Mouse (Mus musculus) heart, embryonic 12.5 days (tissue): ENCODE measurements at regions not wholly inside any gene's neighbourhood (a gene's known extent, or its start where the extent isn't known, plus 50 kb on each side); places are given as distances from the start of the nearest gene placed in this dataset.
A peak's percentile ranks its signal among the peaks of the same experiment; 100 is the strongest.

Source experiments
- ATAC-seq: fragments of 200-750 bp; cut with Nextera tagmentation; 2 replicates; pipeline ENCODE4 v1.8.0; 2017; ENCODE audit warnings: moderate TSS enrichment, moderate library complexity; ENCODE audit not compliant: insufficient number of reproducible peaks, low FRiP score
- H3K27ac ChIP-seq: fragments of 300-500 bp; sonication (generic); 2 replicates; pipeline ENCODE4 v1.5.1; 2016; ENCODE audit warnings: mild to moderate bottlenecking, moderate library complexity; ENCODE audit not compliant: poor library complexity, severe bottlenecking
- H3K27me3 ChIP-seq: fragments of 300-500 bp; sonication (generic); replicated peaks from 2 replicates; pipeline ENCODE4 v1.6.1; 2016; ENCODE audit warnings: mild to moderate bottlenecking, moderate library complexity
- H3K36me3 ChIP-seq: fragments of 300-500 bp; sonication (generic); 2 replicates; pipeline ENCODE4 v1.6.1; 2016; ENCODE audit warnings: mild to moderate bottlenecking, moderate library complexity
- H3K4me1 ChIP-seq: fragments of 300-500 bp; sonication (generic); replicated peaks from 2 replicates; pipeline ENCODE4 v1.6.1; 2016; ENCODE audit warnings: mild to moderate bottlenecking
- H3K4me2 ChIP-seq: fragments of 300-500 bp; sonication (generic); 2 replicates; pipeline ENCODE4 v1.6.1; 2016; ENCODE audit warnings: mild to moderate bottlenecking, moderate library complexity
- H3K4me3 ChIP-seq: fragments of 300-500 bp; sonication (generic); 2 replicates; pipeline ENCODE4 v1.5.1; 2016; ENCODE audit warnings: mild to moderate bottlenecking
- H3K9ac ChIP-seq: fragments of 300-500 bp; sonication (generic); 2 replicates; pipeline ENCODE4 v1.6.1; 2016; ENCODE audit warnings: mild to moderate bottlenecking, moderate library complexity
- H3K9me3 ChIP-seq: fragments of 300-500 bp; sonication (generic); replicated peaks from 2 replicates; pipeline ENCODE4 v1.6.1; 2016; ENCODE audit warnings: mild to moderate bottlenecking, moderate library complexity
- WGBS: fragments of 180-500 bp; shearing (Covaris S2); methylation state at CpG from one replicate; pipeline ENCODE4 v1.1.7; 2016; 5-methylcytosine and 5-hydroxymethylcytosine counted together

GRCm38 (mm10) chr13:57365096-57365495 is 469.3 kb upstream of the Trpc7 start:
- ATAC-seq, result no peak
- whole genome bisulfite sequencing, result 82% methylated on average over 6 of the region's 6 CpGs
- no peak overlapping the region for H3K27ac ChIP-seq
- 0 out of 2 replicates have a peak, but pooled peaks cover 3% of the 10 kb centered on the region for H3K9me3 ChIP-seq
- no peak overlapping the region for H3K4me2 ChIP-seq
- no peaks in the 10 kb centered on the region for H3K36me3 ChIP-seq
- H3K9ac ChIP-seq, result no peak overlapping the region
- no peaks in the 10 kb centered on the region for H3K4me1 ChIP-seq
- no peaks in the 10 kb centered on the region for H3K27me3 ChIP-seq
- no peak overlapping the region for H3K4me3 ChIP-seq

GRCm38 (mm10) chr13:57364396-57364795 is 468.6 kb upstream of the Trpc7 start:
- Histone ChIP-seq H3K27me3 (no peaks in the 10 kb centered on the region), H3K9me3 (0 out of 2 replicates have a peak, but pooled peaks cover 3% of the 10 kb centered on the region), H3K4me2 (no peak overlapping the region), H3K9ac (no peak overlapping the region), H3K4me1 (no peaks in the 10 kb centered on the region), H3K27ac (no peak overlapping the region), H3K4me3 (no peak overlapping the region), H3K36me3 (no peaks in the 10 kb centered on the region)
- no peak for ATAC-seq
- 93% methylated on average over 2 of the region's 2 CpGs for WGBS

- 25% methylated on average over 6 of the region's 6 CpGs for WGBS
- H3K27me3 ChIP-seq, result no peaks in the 10 kb centered on the region
- no peak overlapping the region for H3K9ac ChIP-seq
- no peaks in the 10 kb centered on the region for H3K4me1 ChIP-seq
- no peak overlapping the region for H3K4me3 ChIP-seq
- 0 out of 2 replicates have a peak, but pooled peaks cover 3% of the 10 kb centered on the region for H3K9me3 ChIP-seq
- H3K4me2 ChIP-seq, result no peak overlapping the region
- no peaks in the 10 kb centered on the region for H3K36me3 ChIP-seq
- no peak overlapping the region for H3K27ac ChIP-seq
- no peak for ATAC-seq
Observed at GRCm38 (mm10) chr13:57362563-57362962, 466.8 kb upstream of the Trpc7 start.

- no peak for ATAC-seq
- Histone ChIP-seq H3K9ac (no peak overlapping the region), H3K27me3 (0 out of 2 replicates have a peak, but pooled peaks cover 7% of the 10 kb centered on the region), H3K4me3 (no peak overlapping the region), H3K27ac (no peak overlapping the region), H3K36me3 (no peaks in the 10 kb centered on the region), H3K4me1 (no peaks in the 10 kb centered on the region), H3K4me2 (no peak overlapping the region), H3K9me3 (no peaks in the 10 kb centered on the region)
- WGBS, result 76% methylated on average over 7 of the region's 7 CpGs
Observed at GRCm38 (mm10) chr13:57361286-57361685, 465.5 kb upstream of the Trpc7 start.

- Histone ChIP-seq H3K36me3 (no peaks in the 10 kb centered on the region), H3K4me1 (peaks cover 11% of the 10 kb centered on the region; the same call in 1 of the 2 replicates), H3K27me3 (0 out of 2 replicates have a peak, but pooled peaks cover 7% of the 10 kb centered on the region), H3K27ac (no peak overlapping the region), H3K4me3 (no peak overlapping the region), H3K4me2 (no peak overlapping the region), H3K9me3 (no peaks in the 10 kb centered on the region), H3K9ac (no peak overlapping the region)
- no peak for ATAC-seq
- 75% methylated on average over 7 of the region's 7 CpGs for WGBS
Observed at GRCm38 (mm10) chr13:57354606-57355005, 458.8 kb upstream of the Trpc7 start.

GRCm38 (mm10) chr13:57353976-57354375 is 458.2 kb upstream of the Trpc7 start:
- Histone ChIP-seq H3K9me3 (no peaks in the 10 kb centered on the region), H3K4me3 (no peak overlapping the region), H3K4me2 (no peak overlapping the region), H3K9ac (no peak overlapping the region), H3K27ac (no peak overlapping the region), H3K4me1 (peaks cover 11% of the 10 kb centered on the region; the same call in 1 of the 2 replicates), H3K27me3 (0 out of 2 replicates have a peak, but pooled peaks cover 7% of the 10 kb centered on the region), H3K36me3 (no peaks in the 10 kb centered on the region)
- no peak for ATAC-seq
- 36% methylated on average over 3 of the region's 3 CpGs for WGBS

- peaks cover 11% of the 10 kb centered on the region; the same call in 1 of the 2 replicates for H3K4me1 ChIP-seq
- WGBS, result 53% methylated on average over 2 of the region's 2 CpGs
- no peaks in the 10 kb centered on the region for H3K36me3 ChIP-seq
- no peak for ATAC-seq
- H3K9ac ChIP-seq, result no peak overlapping the region
- no peak overlapping the region for H3K27ac ChIP-seq
- H3K9me3 ChIP-seq, result no peaks in the 10 kb centered on the region
- H3K4me2 ChIP-seq, result no peak overlapping the region
- no peaks in the 10 kb centered on the region for H3K27me3 ChIP-seq
- H3K4me3 ChIP-seq, result no peak overlapping the region
Observed at GRCm38 (mm10) chr13:57350828-57351227, 455.0 kb upstream of the Trpc7 start.

DNA sequence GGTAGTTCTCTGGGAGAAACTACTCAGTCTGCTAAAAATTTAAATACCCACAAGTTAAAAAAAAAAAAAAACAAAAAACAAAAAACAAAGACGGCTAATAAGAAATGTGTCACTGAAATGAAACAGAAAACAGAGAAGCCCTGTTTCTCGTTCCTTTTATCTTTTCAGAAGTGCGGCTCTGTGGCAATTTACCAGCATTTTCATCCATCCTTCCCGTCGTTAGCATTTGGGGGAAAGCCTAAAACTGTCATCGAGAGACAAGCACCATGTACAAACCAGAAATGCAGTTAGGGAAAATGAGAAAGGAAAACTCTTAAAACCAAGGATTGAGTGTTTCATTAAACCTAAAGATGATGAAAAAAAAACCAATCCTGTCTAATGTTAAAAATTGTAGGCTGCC is 442.9 kb upstream of the Trpc7 start:
- Histone ChIP-seq H3K27me3 (no peaks in the 10 kb centered on the region), H3K4me3 (no peak overlapping the region), H3K9ac (no peak overlapping the region), H3K4me1 (no peaks in the 10 kb centered on the region), H3K36me3 (no peaks in the 10 kb centered on the region), H3K9me3 (no peaks in the 10 kb centered on the region), H3K27ac (no peak overlapping the region), H3K4me2 (no peak overlapping the region)
- ATAC-seq, result no peak
- 40% methylated on average over 6 of the region's 6 CpGs for WGBS

DNA sequence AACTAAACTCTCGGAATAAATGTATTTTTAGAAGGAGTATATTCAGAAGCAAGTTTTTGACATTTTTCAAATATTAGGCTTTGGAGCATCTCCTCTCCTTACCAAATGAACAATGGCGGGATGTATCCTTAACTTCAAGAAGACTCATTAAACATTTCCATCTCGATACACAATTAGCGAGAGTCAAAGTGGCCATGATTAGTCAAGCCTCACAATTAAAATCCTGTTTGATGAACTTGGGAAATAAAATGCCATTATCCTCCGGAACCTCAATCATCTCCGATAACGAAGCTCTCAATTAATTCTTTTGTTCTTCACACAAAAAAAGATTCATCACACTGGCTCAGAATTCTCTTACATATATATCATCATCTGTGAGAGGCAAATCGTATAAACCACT is 440.8 kb upstream of the Trpc7 start:
- no peak overlapping the region for H3K27ac ChIP-seq
- 88% methylated on average over 8 of the region's 8 CpGs for WGBS
- H3K4me3 ChIP-seq, result no peak overlapping the region
- no peak overlapping the region for H3K9ac ChIP-seq
- no peak for ATAC-seq
- H3K4me2 ChIP-seq, result no peak overlapping the region
- no peaks in the 10 kb centered on the region for H3K9me3 ChIP-seq
- no peaks in the 10 kb centered on the region for H3K36me3 ChIP-seq
- H3K27me3 ChIP-seq, result no peaks in the 10 kb centered on the region
- H3K4me1 ChIP-seq, result peaks cover 16% of the 10 kb centered on the region

DNA sequence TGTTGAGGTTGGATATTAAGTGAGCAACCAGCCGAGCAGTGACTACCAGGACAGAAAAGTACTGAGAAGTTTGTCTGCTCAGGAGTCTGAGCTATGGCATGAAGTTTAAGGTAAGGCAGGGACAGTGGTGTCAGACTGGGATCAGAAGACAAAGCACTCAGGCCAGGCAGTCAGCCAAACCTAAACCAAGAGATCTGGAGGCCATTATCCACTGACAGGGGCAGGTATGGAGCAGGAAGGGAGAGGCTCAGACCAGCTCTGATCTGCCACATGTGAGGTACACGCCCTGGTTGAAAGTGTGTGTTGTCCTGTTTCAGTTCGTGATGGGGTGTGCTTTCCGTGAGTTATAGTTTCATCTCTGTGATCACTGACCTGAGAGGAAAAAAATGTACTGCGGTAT is 437.2 kb upstream of the Trpc7 start:
- Histone ChIP-seq H3K4me1 (peaks cover 21% of the 10 kb centered on the region), H3K4me3 (no peak overlapping the region), H3K27me3 (no peaks in the 10 kb centered on the region), H3K36me3 (no peaks in the 10 kb centered on the region), H3K9ac (no peak overlapping the region), H3K4me2 (no peak overlapping the region), H3K27ac (peak overlapping the region; percentile 58; the same call in 1 of the 2 replicates), H3K9me3 (no peaks in the 10 kb centered on the region)
- no peak for ATAC-seq
- 86% methylated on average over 5 of the region's 5 CpGs for WGBS

GRCm38 (mm10) chr13:57331868-57332267 is 436.1 kb upstream of the Trpc7 start:
- H3K4me1 ChIP-seq, result peaks cover 21% of the 10 kb centered on the region
- WGBS, result 12% methylated on average over 5 of the region's 5 CpGs
- no peak overlapping the region for H3K9ac ChIP-seq
- no peaks in the 10 kb centered on the region for H3K27me3 ChIP-seq
- peak; percentile 80 for ATAC-seq
- no peak overlapping the region for H3K4me2 ChIP-seq
- H3K27ac ChIP-seq, result peak overlapping the region; percentile 58
- H3K9me3 ChIP-seq, result no peaks in the 10 kb centered on the region
- H3K36me3 ChIP-seq, result no peaks in the 10 kb centered on the region
- H3K4me3 ChIP-seq, result no peak overlapping the region

DNA sequence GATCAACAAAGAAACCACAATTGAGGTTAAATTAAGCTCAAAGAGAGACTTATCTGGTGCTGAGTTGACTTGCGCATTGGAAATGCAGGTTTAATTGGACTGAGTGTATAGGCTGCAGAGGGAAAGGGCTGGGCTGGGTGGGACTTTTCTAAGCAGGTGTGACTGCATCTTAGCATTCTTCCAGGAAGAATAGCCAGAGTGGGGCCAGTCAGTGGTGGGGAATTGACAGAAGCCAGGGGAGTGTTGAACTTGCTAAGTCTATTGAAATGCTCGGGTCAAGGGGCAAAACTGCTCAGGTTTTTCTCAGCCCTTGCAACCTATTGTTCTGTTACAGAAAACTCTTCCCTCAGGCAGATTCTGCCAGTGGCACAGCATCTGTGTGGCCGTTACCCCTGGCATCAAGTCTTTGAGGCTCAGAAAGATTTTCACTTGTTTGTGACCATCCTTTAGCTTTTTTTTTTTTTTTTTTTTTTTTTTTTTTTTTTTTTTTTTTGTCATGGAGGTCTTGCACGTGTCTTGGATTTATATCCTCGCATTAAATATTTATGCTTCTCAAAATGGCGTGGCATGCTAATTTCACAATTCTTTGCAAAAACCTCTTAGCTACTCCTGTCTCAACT is 429.6 kb upstream of the Trpc7 start:
- H3K36me3 ChIP-seq, result no peaks in the 10 kb centered on the region
- no peak overlapping the region for H3K27ac ChIP-seq
- H3K4me1 ChIP-seq, result 0 out of 2 replicates have a peak, but pooled peaks cover 5% of the 10 kb centered on the region
- H3K4me3 ChIP-seq, result no peak overlapping the region
- H3K9ac ChIP-seq, result no peak overlapping the region
- H3K4me2 ChIP-seq, result no peak overlapping the region
- 77% methylated on average over 6 of the region's 6 CpGs for WGBS
- ATAC-seq, result no peak
- H3K9me3 ChIP-seq, result no peaks in the 10 kb centered on the region
- H3K27me3 ChIP-seq, result no peaks in the 10 kb centered on the region
